Mouse (Mus musculus): ENCODE measurements around the gene Pvalb.

- TF ChIP-seq CTCF (IDR thresholded peaks at IDR 0.05; ENCODE audit: low read depth) (no peak), EP300 (IDR thresholded peaks at IDR 0.05; ENCODE audit: low read depth) (no peak)
These were observed 35.1 kb upstream of the Pvalb start for GRCm38 (mm10) chr15:78241335-78241734.
